Mouse (Mus musculus): ENCODE measurements around the gene Bola3.

DNA sequence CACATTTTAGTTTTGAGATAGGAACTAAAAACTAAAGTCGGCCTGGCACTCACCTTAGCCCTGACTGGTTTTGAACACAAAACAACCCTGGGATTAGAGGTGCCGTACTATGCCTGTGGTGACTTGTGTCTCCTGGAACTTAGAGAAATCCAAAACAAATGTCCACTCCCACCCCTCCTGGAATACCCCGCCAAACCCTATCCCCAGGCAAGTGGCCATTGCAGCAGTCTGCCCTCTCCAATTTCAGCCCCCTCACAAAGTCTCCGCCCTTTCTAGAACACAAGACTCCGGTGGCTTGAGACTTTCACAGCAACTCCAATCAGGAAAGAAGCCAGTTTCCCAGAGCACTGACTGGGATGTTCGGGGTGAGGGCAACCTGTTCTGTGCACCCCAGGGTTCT is at the start of gene Bola3:
- TF ChIP-seq GATA1 (IDR thresholded peaks at IDR 0.05; ENCODE audit: borderline replicate concordance, low read length) (no peak), FLI1 (IDR thresholded peaks at IDR 0.05; ENCODE audit: low read length) (no peak)

Measured in megakaryocyte, embryonic 14.5 days (primary cell).